Mouse (Mus musculus) liver, embryonic 11.5 days (tissue): ENCODE measurements around the gene Daam1. TPM values are rescaled to one million over a fixed set of nuclear protein-coding genes. Genes with fewer than 3 reads are reported as not detected.

Experiments
- ATAC-seq: fragments of 200-750 bp; cut with Nextera tagmentation; replicated peaks from 2 replicates; pipeline ENCODE4 v1.8.0; 2017; ENCODE audit warnings: moderate number of reproducible peaks, mild to moderate bottlenecking, moderate TSS enrichment, moderate library complexity; ENCODE audit not compliant: low FRiP score
- DNase-seq: peaks from one replicate; pipeline ENCODE4 v3.0.0-alpha.2; 2017; ENCODE audit warnings: low spot score
- H3K27ac ChIP-seq: fragments of 300-500 bp; sonication (generic); 2 replicates; pipeline ENCODE4 v1.5.1; 2014; ENCODE audit warnings: mild to moderate bottlenecking, low read depth, low read length, control low read depth
- H3K27me3 ChIP-seq: fragments of 300-500 bp; sonication (generic); replicated peaks from 2 replicates; pipeline ENCODE4 v1.6.1; 2014; ENCODE audit warnings: low read length, mixed read lengths; ENCODE audit not compliant: control insufficient read depth, insufficient read depth
- H3K36me3 ChIP-seq: fragments of 300-500 bp; sonication (generic); 2 replicates; pipeline ENCODE4 v1.6.1; 2014; ENCODE audit warnings: mild to moderate bottlenecking, low read length, moderate library complexity, mixed read lengths; ENCODE audit not compliant: control insufficient read depth, insufficient read depth
- H3K4me1 ChIP-seq: fragments of 300-500 bp; sonication (generic); replicated peaks from 2 replicates; pipeline ENCODE4 v1.6.1; 2014; ENCODE audit warnings: low read length, mixed read lengths; ENCODE audit not compliant: control insufficient read depth, insufficient read depth
- H3K4me2 ChIP-seq: fragments of 300-500 bp; sonication (generic); 2 replicates; pipeline ENCODE4 v1.6.1; 2014; ENCODE audit warnings: mild to moderate bottlenecking, control low read depth, moderate library complexity
- H3K4me3 ChIP-seq: fragments of 300-500 bp; sonication (generic); 2 replicates; pipeline ENCODE4 v1.5.1; 2014; ENCODE audit warnings: low read depth, low read length, control low read depth
- H3K9ac ChIP-seq: fragments of 300-500 bp; sonication (generic); 2 replicates; pipeline ENCODE4 v1.6.1; 2014; ENCODE audit warnings: low read depth, low read length, control low read depth
- H3K9me3 ChIP-seq: fragments of 300-500 bp; sonication (generic); 2 replicates; pipeline ENCODE4 v1.6.1; 2016; ENCODE audit warnings: low read length, inconsistent platforms, mixed read lengths; ENCODE audit not compliant: control insufficient read depth
- WGBS: fragments of 180-500 bp; shearing (Covaris S2); extraction: QIAGEN DNeasy Blood & Tissue Kit; methylation state at CpG from one replicate; pipeline ENCODE4 v1.1.7; 2014; 5-methylcytosine and 5-hydroxymethylcytosine counted together
- polyA plus RNA-seq: library from polyadenylated mRNA; unstranded; fragments of >200 nt; fragmentation: Nextera tagmentation; extraction: Ambion mirVana; gene quantifications from 2 replicates; pipeline ENCODE4 v1.2.1, GENCODE M21; 2014

Daam1 gene
- polyA plus RNA-seq, 1 experiment from 2014 or later: 15.2 TPM

DNA sequence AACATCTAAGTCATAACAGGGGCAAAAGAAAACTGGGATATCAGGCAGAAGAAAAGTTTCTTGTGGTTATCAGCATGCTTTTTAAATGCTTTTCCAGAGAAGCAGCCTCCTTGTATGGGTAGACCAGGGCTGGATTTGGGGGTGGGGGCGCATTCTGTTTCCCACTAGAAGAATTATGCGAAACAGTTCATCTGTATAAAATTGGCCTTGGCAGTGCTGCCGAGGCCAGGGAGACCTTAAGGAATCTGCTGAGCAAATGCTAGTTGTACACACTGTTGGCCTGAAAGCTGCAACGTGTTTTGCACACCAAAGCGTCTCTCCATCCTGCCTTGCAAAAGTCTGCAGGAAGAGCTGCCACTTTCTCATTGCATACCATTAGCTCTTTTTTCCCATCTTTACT, 126.6 kb downstream of the Daam1 start:
- Histone ChIP-seq H3K9me3 (no peaks in the 10 kb centered on the region), H3K36me3 (peaks cover 17% of the 10 kb centered on the region; the same call in 1 of the 2 replicates), H3K9ac (no peak overlapping the region), H3K27me3 (no peaks in the 10 kb centered on the region), H3K4me3 (no peak overlapping the region), H3K27ac (no peak overlapping the region), H3K4me1 (no peaks in the 10 kb centered on the region), H3K4me2 (no peak overlapping the region)
- no peak for DNase-seq
- ATAC-seq: no peak
- 70% methylated on average over 5 of the region's 5 CpGs for WGBS

DNA sequence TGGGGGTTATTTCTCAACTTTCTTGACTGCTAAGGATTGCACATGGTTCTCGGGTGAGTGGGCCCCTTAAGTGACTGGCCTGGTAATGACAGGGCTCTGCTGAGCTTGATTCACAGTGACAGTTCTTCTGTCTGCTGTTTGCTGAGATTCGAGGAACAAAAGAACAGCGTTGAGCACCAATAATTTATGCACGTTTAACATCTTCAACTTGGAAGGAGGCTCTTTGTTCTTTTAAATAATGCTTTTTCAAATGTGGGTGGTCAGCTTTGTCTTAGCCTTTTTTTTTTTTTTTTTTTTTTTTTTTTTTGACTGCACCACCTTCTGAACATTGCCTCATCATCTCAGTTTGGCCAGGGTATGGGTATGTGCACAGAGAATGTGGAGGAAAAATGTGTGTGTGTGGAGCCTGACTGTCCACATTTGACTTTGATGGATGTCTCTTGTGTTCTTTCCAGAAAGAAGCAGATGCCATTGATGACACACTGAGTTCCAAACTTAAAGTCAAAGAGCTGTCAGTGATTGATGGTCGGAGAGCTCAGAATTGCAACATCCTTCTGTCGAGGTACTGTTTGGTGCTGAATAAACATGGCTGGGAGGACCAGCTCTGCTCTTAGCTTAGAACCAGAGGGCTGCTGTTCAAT, 128.6 kb downstream of the Daam1 start:
- Histone ChIP-seq H3K36me3 (peaks cover 9% of the 10 kb centered on the region; the same call in 1 of the 2 replicates), H3K9me3 (no peaks in the 10 kb centered on the region), H3K27ac (no peak overlapping the region), H3K9ac (no peak overlapping the region), H3K4me3 (no peak overlapping the region), H3K27me3 (no peaks in the 10 kb centered on the region), H3K4me1 (no peaks in the 10 kb centered on the region), H3K4me2 (no peak overlapping the region)
- ATAC-seq: no peak
- WGBS: 67% methylated on average over 6 of the region's 6 CpGs
- no peak for DNase-seq

DNA sequence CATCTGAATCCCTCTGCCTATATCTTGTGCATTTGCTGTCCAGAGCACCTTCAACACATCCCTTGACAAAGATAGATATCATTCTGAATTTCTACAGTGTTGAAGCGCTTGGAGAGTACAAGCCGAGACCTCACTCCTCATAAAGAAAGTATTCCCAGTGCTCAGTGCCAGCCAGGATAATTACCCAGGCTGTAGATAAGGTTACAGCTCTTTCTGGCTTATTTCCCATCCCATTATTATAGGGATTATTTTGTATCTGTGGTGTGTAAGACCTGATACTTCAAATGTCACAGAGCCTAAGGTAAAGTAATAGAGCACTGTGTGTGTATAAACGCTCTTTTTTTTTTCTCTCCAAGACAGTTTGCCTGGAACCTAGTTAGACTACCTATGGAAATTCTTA, 130.8 kb downstream of the Daam1 start:
- H3K4me3 ChIP-seq: no peak overlapping the region
- 92% methylated on average over 3 of the region's 3 CpGs for WGBS
- H3K4me2 ChIP-seq: no peak overlapping the region
- DNase-seq (no peak), ATAC-seq (no peak)
- no peaks in the 10 kb centered on the region for H3K4me1 ChIP-seq
- no peaks in the 10 kb centered on the region for H3K9me3 ChIP-seq
- peaks cover 9% of the 10 kb centered on the region; the same call in 1 of the 2 replicates for H3K36me3 ChIP-seq
- no peak overlapping the region for H3K9ac ChIP-seq
- no peak overlapping the region for H3K27ac ChIP-seq
- no peaks in the 10 kb centered on the region for H3K27me3 ChIP-seq

DNA sequence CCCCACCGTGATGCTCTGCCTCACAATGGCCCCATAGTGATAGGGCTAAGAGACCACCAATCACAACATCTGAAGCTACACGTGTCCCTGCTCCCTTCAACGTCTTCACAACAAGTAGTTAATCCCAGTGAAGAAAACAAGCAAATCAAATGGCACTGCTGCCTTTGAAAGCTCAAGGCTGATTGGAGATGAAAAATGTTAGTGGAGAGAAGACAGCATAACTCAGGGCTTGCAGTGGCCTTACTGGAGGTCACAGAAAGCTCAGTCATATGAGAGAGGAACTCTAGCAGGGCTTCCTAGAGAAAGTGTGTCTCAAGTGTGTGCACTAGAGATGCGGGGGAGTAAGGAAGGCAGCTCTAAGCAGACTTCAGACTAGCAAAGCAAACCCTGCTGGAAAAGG, 131.7 kb downstream of the Daam1 start:
- Histone ChIP-seq H3K4me1 (no peaks in the 10 kb centered on the region), H3K9ac (no peak overlapping the region), H3K4me3 (no peak overlapping the region), H3K9me3 (no peaks in the 10 kb centered on the region), H3K36me3 (peaks cover 9% of the 10 kb centered on the region; the same call in 1 of the 2 replicates), H3K27ac (no peak overlapping the region), H3K4me2 (no peak overlapping the region), H3K27me3 (no peaks in the 10 kb centered on the region)
- DNase-seq: no peak
- ATAC-seq: no peak
- 79% methylated on average over 4 of the region's 4 CpGs for WGBS

DNA sequence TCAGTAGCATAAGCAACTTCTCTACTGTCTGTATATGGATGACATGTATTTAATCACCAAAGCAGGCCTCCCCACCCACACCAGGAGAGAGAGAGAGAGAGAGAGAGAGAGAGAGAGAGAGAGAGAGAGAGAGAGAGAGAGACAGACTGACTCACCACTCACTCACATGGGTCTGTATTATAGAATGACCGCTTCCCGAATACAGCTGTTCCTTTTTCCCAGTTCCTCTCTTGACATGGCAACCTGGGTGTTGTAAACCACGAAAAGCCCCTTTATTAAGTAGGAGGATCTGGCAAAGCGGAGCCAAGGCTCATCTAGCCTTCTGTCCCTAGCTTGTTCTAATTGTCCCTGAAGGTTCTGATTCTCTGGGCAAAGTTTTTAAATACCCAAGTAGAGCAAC, 137.7 kb downstream of the Daam1 start:
- Histone ChIP-seq H3K27ac (no peak overlapping the region), H3K4me2 (no peak overlapping the region), H3K27me3 (no peaks in the 10 kb centered on the region), H3K9ac (no peak overlapping the region), H3K4me3 (no peak overlapping the region), H3K36me3 (no peaks in the 10 kb centered on the region; the same call in 1 of the 2 replicates), H3K4me1 (peaks cover 7% of the 10 kb centered on the region), H3K9me3 (no peaks in the 10 kb centered on the region)
- DNase-seq (no peak), ATAC-seq (no peak)
- 78% methylated on average over 4 of the region's 4 CpGs for WGBS

DNA sequence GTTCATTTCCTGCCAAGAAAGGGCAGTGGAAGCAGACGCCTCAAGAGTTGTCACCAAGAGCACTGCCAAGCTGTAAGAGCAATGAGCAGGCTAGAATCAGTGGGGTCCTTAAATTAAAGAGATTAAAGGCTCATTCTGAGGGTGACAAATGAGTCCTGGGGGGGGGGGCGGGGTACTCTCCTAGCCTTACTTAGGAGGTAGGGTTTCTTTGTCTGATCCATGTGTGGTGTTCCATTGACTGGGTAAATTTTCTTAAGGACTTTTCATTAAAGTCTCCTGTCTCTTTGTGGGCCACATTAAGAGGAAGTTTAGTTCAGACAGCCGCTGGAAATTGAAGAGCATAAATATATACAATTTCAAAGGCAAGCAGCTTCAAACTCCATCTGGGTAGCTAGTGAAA, 138.1 kb downstream of the Daam1 start:
- H3K27me3 ChIP-seq: no peaks in the 10 kb centered on the region
- DNase-seq (no peak), ATAC-seq (no peak)
- 56% methylated on average over 3 of the region's 3 CpGs for WGBS
- H3K4me1 ChIP-seq: peaks cover 7% of the 10 kb centered on the region
- H3K9me3 ChIP-seq: no peaks in the 10 kb centered on the region
- no peak overlapping the region for H3K4me2 ChIP-seq
- no peak overlapping the region for H3K27ac ChIP-seq
- H3K9ac ChIP-seq: no peak overlapping the region
- no peaks in the 10 kb centered on the region; the same call in 1 of the 2 replicates for H3K36me3 ChIP-seq
- no peak overlapping the region for H3K4me3 ChIP-seq

DNA sequence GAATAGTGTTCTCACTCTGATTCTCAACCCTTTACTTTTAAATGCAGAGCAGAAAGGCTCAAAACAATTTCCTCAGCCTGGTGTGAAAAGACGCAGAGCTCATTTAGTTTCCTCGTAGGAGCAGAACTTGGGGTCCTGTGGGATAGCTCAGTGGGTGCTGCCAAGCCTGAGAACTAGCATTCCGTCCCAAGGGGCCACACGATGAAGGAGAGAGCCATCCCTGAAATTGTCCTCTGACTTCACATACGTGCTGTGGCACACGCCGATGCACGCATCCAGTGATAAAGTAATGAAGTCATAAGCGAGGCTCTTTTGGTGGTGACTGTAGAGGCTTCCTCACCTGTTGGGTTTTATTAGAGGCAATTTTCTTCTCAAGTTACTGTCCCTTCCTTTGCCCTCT, 138.6 kb downstream of the Daam1 start:
- Histone ChIP-seq H3K9me3 (no peaks in the 10 kb centered on the region), H3K27me3 (no peaks in the 10 kb centered on the region), H3K4me3 (no peak overlapping the region), H3K36me3 (no peaks in the 10 kb centered on the region; the same call in 1 of the 2 replicates), H3K4me2 (no peak overlapping the region), H3K9ac (no peak overlapping the region), H3K4me1 (peaks cover 7% of the 10 kb centered on the region), H3K27ac (no peak overlapping the region)
- ATAC-seq: no peak
- 86% methylated on average over 9 of the region's 9 CpGs for WGBS
- no peak for DNase-seq

DNA sequence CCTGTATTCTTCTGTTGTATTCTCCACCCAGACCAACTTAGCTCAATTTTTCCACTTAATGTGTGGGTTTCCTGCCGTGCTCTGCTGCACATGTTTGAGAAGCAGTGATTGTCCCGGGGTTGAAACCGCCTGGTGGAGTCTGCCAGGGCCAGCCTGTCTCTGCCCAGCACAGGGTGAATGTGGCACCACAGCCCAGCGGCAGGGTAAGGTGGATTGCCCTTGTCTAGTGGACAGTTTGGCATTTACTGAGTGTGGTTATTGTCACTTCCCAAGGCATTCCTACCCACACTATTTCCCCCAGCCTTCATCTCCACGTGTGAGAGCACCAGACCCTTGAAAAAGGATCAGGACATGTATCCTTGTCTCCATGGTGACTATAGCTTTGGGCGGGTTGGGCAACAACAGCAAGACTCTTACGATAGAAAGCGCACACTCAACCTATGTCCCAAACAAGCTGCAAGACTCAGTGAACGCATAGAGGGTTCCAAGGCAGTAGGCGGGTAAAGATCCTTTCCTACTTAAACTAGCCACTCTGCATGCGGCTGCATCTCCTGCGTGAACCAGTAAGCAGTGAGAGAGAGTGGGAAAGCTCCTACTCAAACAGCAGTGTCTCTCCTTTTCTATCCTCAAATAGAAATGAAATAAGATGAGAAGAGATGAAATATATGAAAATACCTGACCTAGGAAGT, 139.2 kb downstream of the Daam1 start:
- peaks cover under 1% of the 10 kb centered on the region for H3K36me3 ChIP-seq
- WGBS: 85% methylated on average over 12 of the region's 12 CpGs
- no peak for DNase-seq

More for the DNA sequence above, 139.2 kb downstream of the Daam1 start:
- Histone ChIP-seq H3K27me3 (no peaks in the 10 kb centered on the region), H3K4me3 (no peak overlapping the region), H3K4me2 (no peak overlapping the region), H3K9ac (no peak overlapping the region), H3K9me3 (no peaks in the 10 kb centered on the region), H3K27ac (no peak overlapping the region), H3K4me1 (peaks cover 7% of the 10 kb centered on the region)
- ATAC-seq: no peak
